In the genomic region with DNA sequence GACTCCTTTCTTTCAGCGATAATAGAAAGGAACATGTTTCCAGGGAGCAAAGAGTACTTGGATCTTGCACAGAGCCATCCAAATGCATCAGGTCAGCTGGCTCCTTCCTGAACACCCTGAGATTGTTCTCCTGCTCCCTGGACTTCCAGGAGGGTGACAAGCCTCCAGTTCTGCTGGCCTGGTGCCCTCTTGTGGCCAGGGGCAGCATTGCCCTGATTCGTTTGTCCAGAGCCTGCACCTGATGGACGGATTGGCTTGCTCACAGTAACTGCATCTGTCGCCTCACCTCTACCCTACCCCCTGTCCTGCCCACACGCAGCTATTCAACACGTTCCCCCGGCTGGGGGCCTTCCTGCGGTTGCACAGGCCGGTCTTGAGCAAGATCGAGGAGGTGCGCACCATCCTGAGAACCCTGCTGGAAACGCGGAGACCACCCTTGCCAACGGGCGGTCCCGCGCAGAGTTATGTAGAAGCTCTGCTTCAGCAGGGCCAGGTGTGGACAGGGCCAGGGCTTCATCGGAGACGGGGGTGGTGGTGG, we compare ENCODE assay signal across 9 mouse cellular contexts. TPM values are rescaled to one million over a fixed set of nuclear protein-coding genes. Genes with fewer than 3 reads are reported as not detected.
DNase-seq lines count a peak whose midpoint lies in the region; ATAC-seq and TF ChIP-seq lines count a peak whose summit lies in the region.
"Had no signal": no experiment of that assay in that cellular context is flagged by ENCODE, and none has a peak within 500 bp of the region (broad histone marks: within the 10 kb centered on the region; RNA-seq: fewer than 3 reads in every experiment).

No protein-coding gene starts in this region.

- DNase-seq in layer of hippocampus, adult 11-12 months (ENCODE audit: low spot score), result peak; percentile 80
- no peak for DNase-seq in layer of hippocampus, adult 9-10 months (ENCODE audit: low spot score)
- DNase-seq in left cerebral cortex, postnatal 10 days (ENCODE audit: extremely low spot score in 1 of 2, low spot score in 2 of 2), result peak; percentile 49 to 83
- peak; percentile 91 for DNase-seq in stomach, postnatal 0 days (ENCODE audit: low spot score)

- no peaks in the 10 kb centered on the region for H3K27me3 ChIP-seq in stomach, postnatal 0 days (ENCODE audit: control insufficient read depth, insufficient read depth, low read length)

- 32% methylated on average over 19 of the region's 19 CpGs for WGBS in stomach, postnatal 0 days

- no peak overlapping the region for H3K4me2 ChIP-seq in stomach, postnatal 0 days (replicated peaks; ENCODE audit: low read depth)
- H3K4me2 ChIP-seq: lung, embryonic 15.5 days had no signal

- TF ChIP-seq CTCF in stomach, postnatal 0 days (IDR thresholded peaks at IDR 0.05; ENCODE audit: low read depth), result peak; percentile 97

- no peak for TF ChIP-seq EP300 in stomach, postnatal 0 days (optimal IDR thresholded peaks at IDR 0.05)

- H3K4me3 ChIP-seq in stomach, postnatal 0 days (ENCODE audit: low read depth, low read length), result no peak overlapping the region
- H3K4me3 ChIP-seq: lung, embryonic 15.5 days had no signal

- H3K36me3 ChIP-seq in stomach, postnatal 0 days (ENCODE audit: control insufficient read depth, insufficient read depth, low read length), result no peaks in the 10 kb centered on the region
- H3K36me3 ChIP-seq: lung, embryonic 15.5 days had no signal

- intact Hi-C loops in left cerebral cortex, postnatal 10 days (cut with DNase I), result no loop called here

- no peak overlapping the region for H3K27ac ChIP-seq in stomach, postnatal 0 days (replicated peaks)
- H3K27ac ChIP-seq: lung, embryonic 15.5 days had no signal

- H3K9ac ChIP-seq in stomach, postnatal 0 days (ENCODE audit: low read length), result no peak overlapping the region
- H3K9ac ChIP-seq: lung, embryonic 15.5 days had no signal

- no peaks in the 10 kb centered on the region for H3K9me3 ChIP-seq in stomach, postnatal 0 days (ENCODE audit: control insufficient read depth, low read length)
- H3K9me3 ChIP-seq: lung, embryonic 15.5 days had no signal

- ATAC-seq in cerebellum, adult (ENCODE audit: insufficient number of reproducible peaks, low FRiP score, low TSS enrichment), result peak; percentile 43; the same call in 1 of the 2 replicates
- ATAC-seq in frontal cortex, adult (ENCODE audit: low TSS enrichment), result peak; percentile 58
- peak; percentile 52 for ATAC-seq in inflammation-experienced regulatory T-cells, adult 6 months
- peak; percentile 55; the same call in 1 of the 2 replicates for ATAC-seq in monocyte, adult 5-6 weeks (replicated peaks; ENCODE audit: insufficient number of reproducible peaks, low FRiP score, low TSS enrichment, poor library complexity, severe bottlenecking)
- ATAC-seq in stomach, postnatal 0 days (ENCODE audit: low FRiP score, low TSS enrichment), result peak; percentile 43

- H3K4me1 ChIP-seq in stomach, postnatal 0 days (replicated peaks; ENCODE audit: control insufficient read depth, insufficient read depth), result peaks cover 6% of the 10 kb centered on the region; the same call in 1 of the 2 replicates

RNA-seq across cellular contexts. Expression of gene Cyp2w1, which starts 2.9 kb away (rescaled TPM):
- polyA plus RNA-seq in inflammation-experienced regulatory T-cells, adult 6 months (2017; shearing (Covaris generic)), result not detected
- total RNA-seq in left cerebral cortex, postnatal 10 days (2021), result not detected
- not detected in 3 replicates for total RNA-seq in monocyte, adult 5-6 weeks (2017)
- 4.8 and 8.5 TPM in 2 replicates for polyA plus RNA-seq in stomach, postnatal 0 days (2015; fragmentation: Nextera tagmentation; extraction: Ambion mirVana)
- polyA plus RNA-seq: lung, embryonic 15.5 days had no signal

RNA-seq across cellular contexts. Expression of gene Cox19, which starts 4.1 kb away (rescaled TPM):
- polyA plus RNA-seq in inflammation-experienced regulatory T-cells, adult 6 months (2017; shearing (Covaris generic)), result 10 to 100 TPM; 52.5 to 66.7 (median 65.2) TPM
- 10 to 100 TPM; 75.2 to 90.2 TPM for total RNA-seq in left cerebral cortex, postnatal 10 days (2021)
- total RNA-seq in monocyte, adult 5-6 weeks (2017), result 9.5 to 46.4 TPM (median 15.2 TPM) in 3 replicates
- 109 and 114 TPM in 2 replicates for polyA plus RNA-seq in stomach, postnatal 0 days (2015; fragmentation: Nextera tagmentation; extraction: Ambion mirVana)

RNA-seq across cellular contexts. Expression of gene Gpr146, which starts 22.2 kb away (rescaled TPM):
- polyA plus RNA-seq in inflammation-experienced regulatory T-cells, adult 6 months (2017; shearing (Covaris generic)), result 1 to 10 TPM; 3.9 to 5.8 (median 5.2) TPM
- total RNA-seq in left cerebral cortex, postnatal 10 days (2021), result 1 to 10 TPM; 5.7 to 7.5 TPM
- total RNA-seq in monocyte, adult 5-6 weeks (2017), result 6.9 to 10.8 TPM (median 9.8 TPM) in 3 replicates
- polyA plus RNA-seq in stomach, postnatal 0 days (2015; fragmentation: Nextera tagmentation; extraction: Ambion mirVana), result 3.5 TPM in 2 replicates

RNA-seq across cellular contexts. Expression of gene Adap1, which starts 29.9 kb away (rescaled TPM):
- polyA plus RNA-seq in inflammation-experienced regulatory T-cells, adult 6 months (2017; shearing (Covaris generic)), result 10 to 100 TPM in 1 of 3 experiments, 1 to 10 TPM in 2; 3.0 to 13.5 (median 3.7) TPM
- 100 to 1,000 TPM; 370 to 382 TPM for total RNA-seq in left cerebral cortex, postnatal 10 days (2021)
- 67.3 to 90.2 TPM (median 72.6 TPM) in 3 replicates for total RNA-seq in monocyte, adult 5-6 weeks (2017)
- 13.8 and 14.9 TPM in 2 replicates for polyA plus RNA-seq in stomach, postnatal 0 days (2015; fragmentation: Nextera tagmentation; extraction: Ambion mirVana)

RNA-seq across cellular contexts. Expression of gene C130050O18Rik, which starts 49.8 kb away (rescaled TPM):
- not detected for polyA plus RNA-seq in inflammation-experienced regulatory T-cells, adult 6 months (2017; shearing (Covaris generic))
- total RNA-seq in left cerebral cortex, postnatal 10 days (2021), result under 1 TPM; 0.24 to 0.28 TPM
- total RNA-seq in monocyte, adult 5-6 weeks (2017), result 28.4 to 51.7 TPM (median 32.7 TPM) in 3 replicates
- 0.41 and 0.46 TPM in 2 replicates for polyA plus RNA-seq in stomach, postnatal 0 days (2015; fragmentation: Nextera tagmentation; extraction: Ambion mirVana)
